Mouse (Mus musculus) E14TG2a.4 (cell line): ENCODE data around the gene Myoz2.

Source experiments
- CTCF ChIP-seq: conservative IDR thresholded peaks from 2 replicates; pipeline ENCODE4 v1.5.1; 2014; ENCODE audit warnings: low read length
- NANOG ChIP-seq: IDR thresholded peaks from 2 replicates; pipeline ENCODE4 v1.6.1; 2014; ENCODE audit warnings: borderline replicate concordance, low read length, mixed read lengths

DNA sequence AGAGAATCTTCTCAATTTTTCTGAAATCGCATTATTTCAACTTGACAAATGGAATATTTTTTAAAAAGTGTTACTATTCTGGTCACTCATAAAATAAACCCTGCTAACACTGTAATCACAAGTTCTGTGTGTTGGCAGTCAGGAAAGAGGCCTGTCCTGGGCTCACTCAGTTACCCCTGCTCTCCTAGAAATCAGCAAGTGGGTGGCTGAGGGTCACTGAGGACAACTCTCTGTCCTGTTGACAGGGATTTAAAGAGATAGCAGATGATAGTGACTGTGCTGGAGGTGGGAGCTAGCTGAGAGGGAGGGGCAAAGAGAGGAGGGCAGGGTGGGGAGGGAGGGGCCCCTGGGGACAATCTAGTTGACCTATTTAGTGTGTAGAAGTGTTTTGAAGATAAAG, 36.2 kb upstream of the Myoz2 start:
- TF ChIP-seq CTCF (no peak), NANOG (no peak)
